Mouse (Mus musculus): ENCODE results near the gene Acer3. TPM values are rescaled to one million over a fixed set of nuclear protein-coding genes. Genes with fewer than 3 reads are reported as not detected.

The Acer3 gene
- polyA plus RNA-seq, 1 experiment: not detected

DNA sequence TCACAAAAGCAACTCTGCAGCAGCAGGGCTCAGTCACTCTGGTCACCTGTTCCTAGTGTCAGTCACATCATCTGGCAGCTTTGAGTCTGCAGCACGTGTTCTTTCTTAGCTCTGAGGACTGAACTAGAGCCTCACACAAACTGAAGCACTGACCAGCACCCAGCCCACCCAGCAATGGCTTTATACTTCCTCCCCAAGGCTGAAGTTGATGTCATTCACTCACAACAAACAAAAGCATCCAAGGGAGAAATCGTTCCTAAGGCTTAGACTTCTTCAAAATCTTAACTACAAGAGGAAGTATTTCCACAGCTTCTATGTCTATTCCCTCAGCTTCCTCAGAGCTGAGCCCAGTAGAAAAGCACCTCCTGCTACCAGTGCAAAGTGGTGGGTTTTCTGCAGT is 7.3 kb upstream of the Acer3 start:
- peaks cover 9% of the 10 kb centered on the region for H3K4me1 ChIP-seq (ENCODE audit: control insufficient read depth, insufficient read depth, low read length)
- H3K4me3 ChIP-seq (ENCODE audit: insufficient read depth, low read depth, low read length): no peak overlapping the region
- TF ChIP-seq CTCF (IDR thresholded peaks at IDR 0.05; ENCODE audit: insufficient read depth, low read depth, low read length) (no peak), POLR2A (IDR thresholded peaks at IDR 0.05; ENCODE audit: insufficient read depth, low read depth, low read length) (no peak)
- 64% methylated on average over 2 of the region's 2 CpGs for WGBS
- no peak overlapping the region for H3K27ac ChIP-seq (ENCODE audit: insufficient read depth, low read depth, low read length)

DNA sequence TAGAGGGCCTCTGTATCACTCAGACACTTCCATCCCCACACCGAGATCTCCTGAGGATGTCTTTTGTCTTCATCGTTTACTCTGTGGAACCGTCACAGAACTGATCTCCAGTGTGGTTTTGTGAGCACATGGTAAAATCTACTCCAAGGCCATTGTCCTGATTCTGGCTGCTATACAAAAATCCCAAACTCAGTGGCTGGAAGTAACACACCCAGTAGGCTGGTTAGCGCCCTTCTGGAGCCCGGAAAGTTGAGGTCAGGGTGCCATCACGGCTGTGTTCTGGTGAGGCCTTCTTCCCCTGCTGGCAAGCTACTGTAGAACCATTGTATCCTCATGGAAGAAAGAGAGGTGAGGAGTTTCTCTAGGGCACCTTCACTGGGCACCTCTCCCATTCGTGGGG is 5.0 kb upstream of the Acer3 start:
- H3K27ac ChIP-seq (ENCODE audit: insufficient read depth, low read depth, low read length): no peak overlapping the region
- H3K4me3 ChIP-seq (ENCODE audit: insufficient read depth, low read depth, low read length): no peak overlapping the region
- TF ChIP-seq CTCF (IDR thresholded peaks at IDR 0.05; ENCODE audit: insufficient read depth, low read depth, low read length) (no peak), POLR2A (IDR thresholded peaks at IDR 0.05; ENCODE audit: insufficient read depth, low read depth, low read length) (no peak)
- no peaks in the 10 kb centered on the region for H3K4me1 ChIP-seq (ENCODE audit: control insufficient read depth, insufficient read depth, low read length)
- WGBS: 79% methylated on average over 7 of the region's 7 CpGs

DNA sequence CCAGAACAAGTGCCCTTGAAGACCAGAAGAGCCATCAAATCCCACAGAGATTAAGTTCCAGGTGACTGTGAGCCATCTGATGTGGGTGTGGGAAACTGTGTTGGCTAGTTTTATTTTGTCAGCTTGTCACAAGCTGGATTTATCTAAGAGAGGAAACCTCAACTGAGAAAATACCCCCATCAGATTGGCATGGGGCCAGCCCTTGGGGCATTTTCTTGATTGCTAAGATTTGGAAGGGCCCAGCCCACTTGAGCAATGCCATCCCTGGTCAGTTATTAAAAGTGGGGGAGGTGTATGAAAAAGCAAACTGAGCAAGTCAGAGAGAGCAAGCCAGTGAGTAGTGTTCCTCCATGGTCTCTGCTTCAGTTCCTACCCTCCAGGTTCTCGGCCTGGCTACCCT is 3.2 kb upstream of the Acer3 start:
- TF ChIP-seq POLR2A (IDR thresholded peaks at IDR 0.05; ENCODE audit: insufficient read depth, low read depth, low read length): no peak
- no peak for TF ChIP-seq CTCF (IDR thresholded peaks at IDR 0.05; ENCODE audit: insufficient read depth, low read depth, low read length)
- H3K4me1 ChIP-seq (ENCODE audit: control insufficient read depth, insufficient read depth, low read length): no peaks in the 10 kb centered on the region
- no peak overlapping the region for H3K4me3 ChIP-seq (ENCODE audit: insufficient read depth, low read depth, low read length)
- 90% methylated on average over 1 of the region's 1 CpGs for WGBS
- no peak overlapping the region for H3K27ac ChIP-seq (ENCODE audit: insufficient read depth, low read depth, low read length)

DNA sequence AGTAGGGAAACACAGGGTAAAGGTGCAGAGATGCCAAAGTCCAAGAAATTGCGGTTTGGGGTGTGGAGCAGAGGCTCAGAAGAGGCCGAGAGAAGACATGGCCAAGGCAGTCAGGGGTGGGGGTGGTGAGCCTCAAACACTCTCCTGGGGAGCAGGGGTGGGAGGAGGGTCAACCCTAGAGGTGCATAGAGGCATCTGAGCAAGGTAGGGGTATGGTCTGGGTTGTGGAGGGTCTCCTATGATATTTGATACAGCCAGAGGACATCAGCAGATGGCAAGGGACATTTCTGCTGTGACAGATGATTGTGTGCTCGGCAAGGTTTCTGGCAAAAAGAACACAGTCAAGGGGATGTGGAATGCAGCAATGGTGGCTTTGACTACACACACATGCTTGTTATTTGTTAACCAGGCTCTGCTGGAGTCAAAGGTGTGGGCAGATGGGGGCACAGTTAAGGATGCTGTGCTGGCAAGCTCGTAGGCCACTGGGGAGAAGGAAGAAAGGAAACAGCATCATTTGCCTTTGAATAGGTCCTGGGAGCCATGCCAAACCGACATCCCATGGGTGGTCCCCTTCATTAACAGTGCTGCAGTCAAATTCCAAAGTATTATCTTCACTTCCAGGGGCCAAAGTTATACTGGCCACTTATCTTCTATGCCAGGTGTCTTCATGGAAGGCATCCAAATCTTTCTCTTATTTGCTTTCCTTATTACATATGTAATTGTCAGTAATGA is 2.4 kb upstream of the Acer3 start:
- H3K4me3 ChIP-seq (ENCODE audit: insufficient read depth, low read depth, low read length): no peak overlapping the region
- no peaks in the 10 kb centered on the region for H3K4me1 ChIP-seq (ENCODE audit: control insufficient read depth, insufficient read depth, low read length)
- no peak for TF ChIP-seq CTCF (IDR thresholded peaks at IDR 0.05; ENCODE audit: insufficient read depth, low read depth, low read length)
- no peak for TF ChIP-seq POLR2A (IDR thresholded peaks at IDR 0.05; ENCODE audit: insufficient read depth, low read depth, low read length)
- no peak overlapping the region for H3K27ac ChIP-seq (ENCODE audit: insufficient read depth, low read depth, low read length)
- 48% methylated on average over 5 of the region's 5 CpGs for WGBS

DNA sequence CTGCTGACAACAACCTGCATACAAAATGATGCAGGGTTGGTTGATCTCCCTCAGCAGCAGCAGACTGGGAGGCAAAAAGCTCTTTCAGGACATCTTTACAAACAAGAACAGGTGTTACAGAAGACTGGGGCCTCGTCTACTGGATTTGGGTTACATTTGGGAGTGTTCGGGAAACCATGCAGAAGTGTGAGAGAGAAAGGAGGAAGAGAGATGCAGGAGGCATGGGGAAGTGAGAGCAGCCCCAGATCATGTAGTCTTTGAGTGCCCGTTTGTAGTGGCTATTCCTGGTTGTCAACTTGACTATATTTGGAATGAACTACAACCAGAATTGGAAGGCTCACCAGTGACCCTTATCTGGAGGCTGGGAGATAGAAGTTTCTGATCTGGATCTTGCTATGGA is 1.4 kb upstream of the Acer3 start:
- Histone ChIP-seq H3K4me1 (ENCODE audit: control insufficient read depth, insufficient read depth, low read length) (no peaks in the 10 kb centered on the region), H3K27ac (ENCODE audit: insufficient read depth, low read depth, low read length) (no peak overlapping the region), H3K4me3 (ENCODE audit: insufficient read depth, low read depth, low read length) (no peak overlapping the region)
- WGBS: 86% methylated on average over 3 of the region's 3 CpGs
- no peak for TF ChIP-seq CTCF (IDR thresholded peaks at IDR 0.05; ENCODE audit: insufficient read depth, low read depth, low read length)
- TF ChIP-seq POLR2A (IDR thresholded peaks at IDR 0.05; ENCODE audit: insufficient read depth, low read depth, low read length): no peak

DNA sequence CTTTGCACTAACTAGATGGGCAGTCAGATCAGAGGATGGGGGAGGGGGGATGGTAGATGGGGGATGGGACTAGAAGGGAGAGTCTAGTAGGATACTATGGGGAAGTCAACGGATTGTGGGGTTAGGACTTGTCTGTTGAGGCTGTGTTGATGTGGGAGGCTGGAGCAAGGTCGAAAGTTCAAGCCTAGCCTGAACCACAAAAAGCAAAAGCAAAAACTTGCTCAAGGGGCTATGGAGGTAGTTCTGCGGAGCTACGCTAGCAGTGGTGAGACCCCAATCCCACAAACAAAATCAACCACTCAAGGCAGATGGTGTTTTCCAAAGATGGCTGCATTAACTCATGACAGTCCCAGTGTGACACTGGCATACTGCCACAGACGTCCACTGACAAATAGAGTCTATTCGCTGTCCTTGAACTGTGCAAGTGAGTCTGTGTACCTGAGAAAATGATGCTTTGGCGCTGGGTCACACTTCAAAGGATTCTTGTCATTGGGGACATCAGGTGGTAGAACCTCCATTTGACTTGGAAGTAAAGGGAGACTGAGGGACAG is 927 bp downstream of the Acer3 start:
- H3K27ac ChIP-seq (ENCODE audit: insufficient read depth, low read depth, low read length): no peak overlapping the region
- 92% methylated on average over 7 of the region's 7 CpGs for WGBS
- TF ChIP-seq CTCF (IDR thresholded peaks at IDR 0.05; ENCODE audit: insufficient read depth, low read depth, low read length) (no peak), POLR2A (IDR thresholded peaks at IDR 0.05; ENCODE audit: insufficient read depth, low read depth, low read length) (no peak)

DNA sequence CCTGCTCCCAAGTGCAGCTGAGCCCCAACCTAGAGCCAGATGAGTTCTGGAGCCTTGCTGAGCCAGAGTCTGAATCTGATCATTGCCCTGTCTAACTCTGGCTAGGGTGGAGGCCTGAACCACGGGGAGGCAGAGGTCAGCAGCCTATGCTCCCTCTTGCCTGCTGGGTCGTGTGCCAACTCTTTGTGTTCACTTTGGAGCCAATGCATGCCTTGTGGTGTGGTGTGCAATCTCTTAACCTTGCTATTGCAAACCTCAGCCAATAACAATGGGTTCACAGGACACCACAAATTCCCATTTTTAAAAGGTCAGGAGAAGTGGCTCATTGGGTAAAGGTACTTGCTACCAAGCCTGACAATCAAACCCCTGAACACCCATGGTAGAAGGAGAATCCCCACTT is 4.4 kb downstream of the Acer3 start:
- no peak overlapping the region for H3K4me3 ChIP-seq (ENCODE audit: insufficient read depth, low read depth, low read length)
- WGBS: 55% methylated on average over 2 of the region's 2 CpGs
- TF ChIP-seq POLR2A (IDR thresholded peaks at IDR 0.05; ENCODE audit: insufficient read depth, low read depth, low read length): no peak
- TF ChIP-seq CTCF (IDR thresholded peaks at IDR 0.05; ENCODE audit: insufficient read depth, low read depth, low read length): no peak
- no peaks in the 10 kb centered on the region for H3K4me1 ChIP-seq (ENCODE audit: control insufficient read depth, insufficient read depth, low read length)
- H3K27ac ChIP-seq (ENCODE audit: insufficient read depth, low read depth, low read length): no peak overlapping the region

More for the DNA sequence above, 927 bp downstream of the Acer3 start:
- H3K4me1 ChIP-seq (ENCODE audit: control insufficient read depth, insufficient read depth, low read length): no peaks in the 10 kb centered on the region
- H3K4me3 ChIP-seq (ENCODE audit: insufficient read depth, low read depth, low read length): no peak overlapping the region

DNA sequence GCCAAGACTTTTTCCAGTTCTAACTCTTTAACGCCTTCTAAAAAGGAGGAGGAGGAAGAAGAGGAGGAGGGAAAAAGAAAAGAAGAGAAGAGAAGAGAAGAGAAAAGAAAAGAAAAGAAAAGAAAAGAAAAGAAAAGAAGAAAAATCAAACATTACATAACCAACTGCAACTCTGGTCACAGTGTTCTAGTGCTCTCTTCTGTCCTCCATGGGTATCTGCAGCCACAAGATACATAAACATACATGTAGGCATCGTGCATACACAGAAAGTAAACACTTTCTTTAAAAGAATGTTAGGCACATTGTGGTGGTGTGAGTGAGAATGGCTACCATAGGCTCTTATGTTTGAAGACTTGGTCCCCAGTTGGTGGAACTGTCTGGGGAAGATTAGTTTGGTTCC is 5.9 kb downstream of the Acer3 start:
- no peaks in the 10 kb centered on the region for H3K4me1 ChIP-seq (ENCODE audit: control insufficient read depth, insufficient read depth, low read length)
- 76% methylated on average over 2 of the region's 2 CpGs for WGBS
- no peak overlapping the region for H3K4me3 ChIP-seq (ENCODE audit: insufficient read depth, low read depth, low read length)
- H3K27ac ChIP-seq (ENCODE audit: insufficient read depth, low read depth, low read length): no peak overlapping the region
- no peak for TF ChIP-seq CTCF (IDR thresholded peaks at IDR 0.05; ENCODE audit: insufficient read depth, low read depth, low read length)
- no peak for TF ChIP-seq POLR2A (IDR thresholded peaks at IDR 0.05; ENCODE audit: insufficient read depth, low read depth, low read length)

DNA sequence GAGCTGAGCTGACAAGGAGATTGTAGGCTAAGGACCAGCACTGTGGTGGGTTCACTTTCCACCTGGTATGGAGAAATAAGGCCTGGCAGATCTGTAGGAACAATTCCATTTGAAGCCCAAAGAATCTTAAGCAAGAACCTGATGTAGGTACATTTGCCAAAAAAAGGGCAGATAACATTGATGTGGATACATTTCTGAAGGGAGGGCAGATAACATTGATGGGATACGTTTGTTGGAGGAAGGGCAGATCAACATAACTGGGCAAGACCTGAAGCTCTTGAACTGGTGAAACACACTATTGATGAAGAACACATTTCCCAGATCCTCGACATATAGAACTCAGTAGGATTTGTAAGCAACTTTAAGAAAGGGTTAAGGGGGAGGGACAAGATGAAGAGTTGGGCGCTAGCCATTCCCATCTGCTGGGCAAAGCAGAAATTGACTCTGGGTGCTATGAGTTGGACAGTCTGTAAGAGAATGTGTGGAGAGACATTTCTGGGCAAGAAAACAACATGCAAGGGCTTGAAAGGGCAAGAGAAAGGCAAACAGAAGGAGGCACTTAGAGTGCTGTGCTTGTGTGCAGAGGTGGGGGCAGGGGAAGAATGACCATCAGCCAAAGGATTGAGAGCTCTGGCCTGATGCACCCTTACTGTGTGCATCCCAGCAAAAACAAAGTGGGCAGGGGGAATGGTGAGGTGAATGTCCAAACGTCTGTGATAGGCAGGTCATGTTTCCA is 8.7 kb downstream of the Acer3 start:
- Histone ChIP-seq H3K4me3 (ENCODE audit: insufficient read depth, low read depth, low read length) (no peak overlapping the region), H3K4me1 (ENCODE audit: control insufficient read depth, insufficient read depth, low read length) (peaks cover 4% of the 10 kb centered on the region; the same call in 1 of the 2 replicates), H3K27ac (ENCODE audit: insufficient read depth, low read depth, low read length) (no peak overlapping the region)
- 78% methylated on average over 4 of the region's 4 CpGs for WGBS
- no peak for TF ChIP-seq POLR2A (IDR thresholded peaks at IDR 0.05; ENCODE audit: insufficient read depth, low read depth, low read length)
- TF ChIP-seq CTCF (IDR thresholded peaks at IDR 0.05; ENCODE audit: insufficient read depth, low read depth, low read length): no peak

All from olfactory bulb, adult 2 months (tissue).